Mouse (Mus musculus) retina, adult 2 months (tissue): Measurements from ENCODE around the gene Frmd4a.
"Not testable (repeated sequence)": the region's sequence is repeated elsewhere in the genome, so short reads cannot be mapped to it uniquely, and the experiment has no call there.

ENCODE experiments used
- DNase-seq: peaks from one replicate; pipeline ENCODE4 v3.0.0-alpha.2; 2012; ENCODE audit warnings: low read depth, low spot score

The Frmd4a gene

DNA sequence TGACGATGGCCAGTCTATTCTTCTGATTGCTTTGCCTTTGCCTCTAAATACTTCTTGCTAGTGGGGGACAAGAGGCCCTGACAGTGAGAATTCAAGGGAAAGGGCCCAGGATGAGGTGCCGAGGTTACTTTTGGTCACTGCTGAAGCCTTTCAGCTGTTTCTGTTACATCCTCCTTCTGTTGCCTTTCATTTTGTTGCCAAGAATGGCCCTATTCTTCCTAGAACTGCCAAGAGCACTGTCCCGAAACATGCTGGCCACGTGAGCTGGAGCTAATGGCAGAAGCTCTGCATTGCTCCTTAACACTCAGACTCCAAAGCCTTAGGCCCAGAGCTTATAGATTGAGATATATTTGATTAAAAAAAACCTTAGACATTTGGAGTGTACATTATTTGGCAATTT, 178.5 kb downstream of the Frmd4a start:
- DNase-seq, result no peak

DNA sequence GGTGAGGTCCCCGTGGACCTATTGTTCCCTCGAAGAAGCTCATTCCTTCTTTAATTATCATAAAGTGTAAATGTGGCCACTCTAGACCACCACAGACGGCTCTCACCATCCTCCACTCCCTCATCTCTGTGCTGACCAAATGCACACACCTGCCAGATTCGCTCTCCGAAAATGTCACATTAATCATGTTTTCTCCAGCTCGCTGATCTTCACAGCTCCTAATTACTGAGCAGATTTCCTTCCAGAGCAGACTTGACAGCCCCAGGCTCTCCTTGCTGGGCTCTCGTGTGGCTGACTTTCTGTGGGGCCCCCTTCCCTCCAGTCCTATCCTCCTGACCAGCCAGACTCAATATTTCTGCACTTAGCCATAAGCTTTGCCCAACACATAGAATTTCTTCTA, 191.7 kb downstream of the Frmd4a start:
- DNase-seq, result no peak

DNA sequence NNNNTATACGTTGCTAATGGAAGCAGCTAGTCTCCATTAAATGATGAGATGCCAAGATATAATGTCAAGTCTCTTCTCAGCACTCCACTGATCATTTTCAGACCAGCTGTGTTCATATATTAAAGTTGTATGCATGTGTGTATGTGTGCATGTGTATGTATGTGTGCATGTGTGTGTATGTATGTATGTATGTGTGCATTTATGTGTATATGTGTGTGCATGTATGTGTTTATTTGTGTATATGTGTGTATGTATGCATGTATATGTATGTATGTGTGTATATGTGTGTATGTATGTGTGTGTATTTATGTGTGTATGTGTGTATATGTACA, 204.9 kb downstream of the Frmd4a start:
- DNase-seq, result no peak

DNA sequence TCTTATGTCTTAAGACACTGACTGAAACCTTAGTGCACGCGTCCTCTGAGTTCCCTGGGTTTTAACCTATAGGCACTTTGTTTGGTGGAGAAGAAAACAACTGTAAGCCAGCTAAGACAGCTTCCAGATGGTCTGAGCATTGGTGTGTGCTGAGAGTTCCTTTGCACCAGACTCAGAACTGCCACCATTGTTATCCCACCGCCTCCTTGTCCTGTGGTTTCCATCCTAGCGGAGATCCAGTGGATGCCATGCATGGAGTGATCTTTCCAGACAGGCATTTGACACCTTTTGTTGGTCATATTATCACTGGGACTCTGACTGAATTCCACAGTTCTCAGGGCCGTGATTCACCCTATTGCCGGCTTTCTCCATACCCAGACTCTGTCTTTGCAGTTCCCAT, 205.8 kb downstream of the Frmd4a start:
- no peak for DNase-seq

DNA sequence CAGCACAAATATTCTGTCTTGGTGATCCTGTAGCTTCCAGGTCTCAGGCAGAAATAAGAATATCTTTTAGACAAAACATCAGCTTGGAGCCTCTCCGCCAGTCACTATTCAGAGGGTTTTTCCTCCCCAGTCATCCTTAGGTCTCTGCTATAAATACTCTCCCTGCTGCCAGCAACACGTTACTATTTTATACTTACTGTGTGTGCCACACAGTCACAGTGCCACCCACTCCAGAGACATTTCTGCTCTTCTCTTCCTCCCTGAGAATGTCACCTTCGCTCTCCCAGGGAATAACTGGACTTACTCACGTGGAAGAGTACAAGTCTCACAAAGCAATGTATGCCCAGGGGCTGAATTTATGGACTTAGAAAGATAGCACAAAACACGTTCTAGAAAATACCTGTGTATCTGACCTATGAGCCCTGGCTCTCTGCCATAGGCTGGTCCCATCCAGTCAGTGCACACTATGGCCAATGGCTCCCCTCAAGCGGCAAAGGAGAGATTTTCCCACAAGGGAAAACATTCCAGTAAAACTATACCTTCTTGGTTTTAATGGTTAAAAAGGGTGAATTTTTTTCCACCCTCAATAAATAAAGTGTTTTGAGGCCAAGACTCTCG, 209.5 kb downstream of the Frmd4a start:
- no peak for DNase-seq

DNA sequence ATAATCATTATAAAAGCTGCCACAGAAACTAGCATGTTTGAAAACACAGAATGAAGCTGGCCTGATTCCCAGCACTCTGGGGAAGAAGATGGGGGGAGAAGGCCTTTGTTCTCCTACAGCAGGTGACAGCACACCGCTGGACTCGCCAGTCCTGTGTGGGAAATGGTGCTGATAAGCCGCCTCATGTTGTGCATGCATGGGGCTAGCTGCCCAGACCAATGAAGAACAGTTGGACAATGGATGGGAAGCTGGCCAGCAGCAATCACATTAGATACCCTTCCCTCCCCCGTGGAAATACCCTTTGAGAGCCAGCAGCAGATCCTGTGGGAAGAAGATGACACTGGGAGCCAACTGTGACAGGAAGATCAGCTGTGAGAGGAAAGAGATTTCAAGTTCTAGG, 210.0 kb downstream of the Frmd4a start:
- no peak for DNase-seq

DNA sequence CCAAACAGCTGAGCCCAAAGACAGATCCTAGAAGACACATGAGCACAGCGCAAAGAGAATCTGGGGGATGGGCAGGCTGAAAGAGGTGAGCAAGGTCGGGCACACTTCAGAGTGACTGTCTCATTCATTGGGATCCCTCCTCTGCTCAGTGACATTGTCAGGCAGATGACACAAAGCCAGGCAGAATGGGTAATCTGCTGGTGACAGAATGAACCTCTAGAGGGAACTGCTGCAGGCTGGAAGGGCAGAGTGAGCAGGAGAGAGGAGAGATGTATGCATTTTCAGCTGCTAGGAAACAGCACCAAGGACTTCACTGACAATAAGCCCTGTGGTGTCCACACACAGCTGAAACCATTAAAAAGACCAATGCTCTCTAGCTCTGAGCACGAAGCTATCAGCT, 211.0 kb downstream of the Frmd4a start:
- DNase-seq, result no peak

DNA sequence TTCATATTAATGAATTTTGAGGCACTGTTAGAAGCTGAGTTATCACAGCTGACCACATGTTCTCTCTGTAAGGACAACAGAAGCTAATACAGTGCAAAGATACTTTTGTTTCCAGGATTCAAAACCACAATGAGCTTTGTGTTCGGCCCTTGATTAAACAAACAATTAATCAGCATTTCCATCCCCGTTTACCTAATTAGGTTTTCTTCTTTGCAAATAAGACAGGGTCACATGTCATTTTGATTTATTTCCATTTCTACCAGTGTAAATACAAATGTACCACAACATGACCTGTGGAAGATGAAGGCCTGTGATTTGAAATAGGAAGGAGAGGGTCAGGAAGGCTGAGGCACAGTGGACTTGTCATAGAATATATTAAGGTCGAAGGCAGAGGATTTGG, 214.8 kb downstream of the Frmd4a start:
- no peak for DNase-seq

DNA sequence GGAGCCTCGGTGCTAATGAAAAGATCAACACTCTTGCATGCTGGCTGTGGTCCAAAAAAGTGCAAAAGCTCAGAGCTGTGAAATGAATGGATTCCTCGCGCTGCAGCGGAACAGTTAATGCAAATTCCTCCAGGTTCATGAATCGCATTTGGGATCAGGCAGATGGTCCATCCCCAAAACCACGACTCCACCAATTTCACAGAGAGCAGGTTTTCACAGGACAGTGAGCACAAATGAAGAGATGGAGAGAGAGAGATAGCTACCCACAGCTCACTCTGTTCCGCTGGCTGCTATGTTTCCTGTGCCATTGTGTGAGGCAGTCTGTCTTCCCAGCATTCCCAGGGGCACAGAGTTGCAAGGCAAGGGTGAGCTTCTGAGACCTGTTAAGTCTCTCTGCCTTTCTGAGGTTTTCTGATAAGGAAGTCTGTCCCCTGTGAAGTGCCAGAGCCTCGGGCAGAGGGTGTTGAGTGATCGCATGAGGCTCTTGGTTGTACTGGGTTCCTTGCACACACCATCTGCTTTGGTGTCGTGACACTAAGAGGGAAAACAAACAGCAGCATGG, 215.3 kb downstream of the Frmd4a start:
- no peak for DNase-seq

DNA sequence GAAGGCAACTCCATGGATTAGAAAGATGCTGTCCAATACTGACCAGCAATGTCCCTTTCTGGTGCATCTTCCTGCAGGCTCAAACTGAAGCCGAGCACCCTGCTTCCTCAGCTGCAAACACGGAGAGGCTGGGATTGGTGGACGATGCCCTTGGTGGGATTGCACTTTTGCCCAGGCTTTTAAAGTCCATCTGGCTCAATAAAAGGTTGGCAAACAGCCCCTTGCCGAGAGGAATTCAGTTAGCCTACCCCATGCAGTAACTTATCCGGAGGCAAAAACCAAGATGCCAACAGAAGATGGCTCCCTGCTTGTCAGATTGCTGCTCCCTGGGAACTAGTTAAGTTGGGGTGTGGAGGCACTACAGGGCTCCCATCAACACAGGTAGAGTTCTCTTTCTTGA, 220.2 kb downstream of the Frmd4a start:
- no peak for DNase-seq

DNA sequence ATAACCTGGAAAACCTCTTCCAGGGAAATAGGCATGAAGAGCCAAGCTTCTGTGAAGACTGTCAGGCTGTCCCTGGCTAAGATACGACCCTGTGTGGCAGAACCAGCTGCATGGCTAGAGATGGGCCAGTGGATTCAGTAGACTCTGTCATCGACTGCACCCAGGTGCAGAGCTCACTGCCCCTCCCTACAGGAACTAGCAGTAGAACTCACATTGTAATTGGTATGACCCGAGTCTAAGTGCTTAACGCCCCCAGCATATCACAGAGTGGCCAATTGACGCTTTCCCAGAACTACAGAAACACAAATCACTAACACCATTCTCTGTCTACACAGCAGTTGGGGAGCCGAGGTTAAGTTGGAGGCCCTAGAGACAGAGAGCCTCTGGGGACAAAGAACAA, 232.2 kb downstream of the Frmd4a start:
- no peak for DNase-seq

DNA sequence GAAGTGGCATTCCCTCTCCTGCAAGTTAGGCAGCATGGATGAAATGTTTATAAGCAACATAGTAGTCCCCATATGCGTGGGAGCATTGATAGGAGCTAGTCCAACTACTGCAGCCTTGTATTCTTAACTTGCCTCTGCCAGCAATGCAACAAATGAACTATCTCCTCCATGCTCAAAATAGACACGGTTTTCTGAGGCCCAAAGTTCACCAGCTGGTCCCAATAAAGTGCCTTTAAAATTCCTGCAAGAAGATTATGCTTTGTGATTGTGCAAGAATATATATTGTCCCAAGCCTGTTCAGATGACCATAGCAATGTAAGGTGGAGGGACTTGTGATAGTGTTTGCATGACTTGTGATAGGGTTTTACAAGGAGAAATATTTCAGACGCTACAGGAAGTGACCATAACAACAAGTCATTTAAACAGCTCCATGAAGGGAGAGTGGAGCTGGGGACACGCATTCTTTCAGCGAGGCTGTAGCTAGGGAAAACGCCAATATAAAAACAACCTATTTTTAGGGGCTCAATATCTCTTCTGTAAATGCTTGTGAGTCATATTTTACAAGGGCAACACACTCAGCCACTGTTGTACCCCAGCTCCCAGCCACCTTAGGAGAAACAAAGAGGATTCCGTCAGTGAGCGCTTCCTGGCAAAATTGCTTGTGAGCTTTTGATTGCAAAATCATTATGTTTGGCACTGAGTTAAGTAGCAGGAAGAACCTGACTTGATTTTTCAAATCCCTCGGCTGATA, 235.2 kb downstream of the Frmd4a start:
- no peak for DNase-seq

DNA sequence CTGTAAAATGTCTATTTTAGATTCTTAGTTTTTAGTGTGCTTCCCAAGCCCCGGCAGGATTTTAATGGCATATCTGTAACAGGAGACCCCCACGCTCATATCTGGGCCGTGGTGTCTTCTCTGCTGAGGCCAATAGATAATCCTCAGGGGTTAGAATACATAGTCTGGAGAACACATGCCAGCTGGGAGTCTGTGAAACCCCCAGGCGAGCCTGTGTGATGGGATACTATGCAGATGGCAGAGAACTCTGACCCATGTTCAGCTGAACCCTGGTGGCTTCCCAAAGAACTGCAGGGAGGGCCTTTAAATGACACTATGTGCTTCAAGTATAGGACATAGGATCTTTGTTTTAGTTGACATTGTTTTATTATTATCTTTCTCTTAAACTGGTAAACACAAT, 235.8 kb downstream of the Frmd4a start:
- DNase-seq, result no peak

DNA sequence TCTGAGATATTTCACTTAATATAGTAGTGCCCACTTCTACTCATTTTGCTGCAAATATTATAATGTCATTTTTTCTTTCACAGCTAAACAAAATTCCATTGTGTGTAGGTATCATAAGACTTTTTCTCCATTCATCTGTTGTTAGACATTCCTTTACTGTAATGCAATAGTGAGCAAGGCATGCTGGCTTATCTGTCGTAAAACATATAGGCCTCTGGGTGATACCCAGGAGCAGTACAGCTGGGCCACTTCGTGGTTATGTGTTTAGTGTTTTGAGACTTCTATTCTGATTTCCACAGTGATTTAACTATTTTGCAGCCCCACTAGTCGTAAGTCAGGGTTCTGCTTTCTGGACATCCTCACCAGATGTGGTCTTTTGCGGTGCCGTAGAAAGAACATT, 236.6 kb downstream of the Frmd4a start:
- no peak for DNase-seq

DNA sequence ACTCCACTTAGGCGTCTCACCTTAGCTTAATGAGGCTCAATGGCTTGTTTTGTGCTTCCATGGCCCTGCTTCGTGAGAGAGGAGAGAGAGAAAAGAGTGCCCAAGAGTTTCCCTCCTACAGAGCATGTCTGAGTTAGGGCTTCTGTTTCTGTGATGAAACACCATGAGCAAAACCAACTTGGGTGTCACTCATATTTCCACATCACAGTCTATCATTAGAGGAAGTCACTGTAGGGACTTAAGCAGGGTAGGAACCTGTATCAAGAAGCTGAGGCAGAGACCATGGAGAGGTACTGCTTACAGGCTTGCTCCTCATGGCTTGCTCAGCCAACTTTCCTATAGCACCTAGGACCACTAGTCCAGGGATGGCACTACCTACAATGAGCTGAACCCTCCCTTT, 238.7 kb downstream of the Frmd4a start:
- no peak for DNase-seq

DNA sequence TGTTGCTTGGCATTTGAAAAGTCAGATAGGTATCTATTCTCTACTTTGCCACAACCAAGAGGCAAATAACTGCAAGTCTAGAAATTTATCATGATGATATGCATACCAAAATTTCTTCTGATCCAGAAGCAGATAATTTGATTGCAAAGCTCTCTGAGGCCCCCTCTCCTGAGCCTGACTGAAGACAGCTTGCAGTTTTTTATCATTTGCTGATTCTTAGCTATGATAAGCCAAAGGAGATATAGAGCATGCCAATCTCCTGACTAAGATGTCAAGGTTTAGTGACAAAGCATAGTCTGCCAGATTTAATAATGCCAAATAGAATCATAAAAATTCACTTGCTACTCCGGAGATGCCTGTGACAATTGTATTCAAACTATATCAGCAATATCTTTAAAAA, 240.1 kb downstream of the Frmd4a start:
- no peak for DNase-seq

DNA sequence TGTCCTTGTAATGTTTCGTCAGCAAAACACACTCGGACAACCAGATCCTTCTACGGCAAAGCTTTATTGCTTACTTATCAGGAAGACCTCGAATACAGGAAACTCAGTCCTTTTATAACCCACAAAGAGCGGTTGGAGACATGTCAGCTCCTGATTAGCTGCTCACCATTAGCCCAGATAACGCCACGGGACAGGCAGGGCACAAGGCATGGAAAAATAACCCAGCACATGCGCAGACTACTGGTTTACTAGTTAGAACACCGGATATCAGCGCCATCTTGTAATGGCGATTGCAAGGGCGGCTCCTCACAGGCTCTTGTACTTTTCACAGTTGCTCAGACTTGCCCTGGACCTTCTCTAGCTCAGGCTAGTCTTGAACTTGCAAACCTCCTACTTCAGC, 241.3 kb downstream of the Frmd4a start:
- DNase-seq, result not testable (repeated sequence)

DNA sequence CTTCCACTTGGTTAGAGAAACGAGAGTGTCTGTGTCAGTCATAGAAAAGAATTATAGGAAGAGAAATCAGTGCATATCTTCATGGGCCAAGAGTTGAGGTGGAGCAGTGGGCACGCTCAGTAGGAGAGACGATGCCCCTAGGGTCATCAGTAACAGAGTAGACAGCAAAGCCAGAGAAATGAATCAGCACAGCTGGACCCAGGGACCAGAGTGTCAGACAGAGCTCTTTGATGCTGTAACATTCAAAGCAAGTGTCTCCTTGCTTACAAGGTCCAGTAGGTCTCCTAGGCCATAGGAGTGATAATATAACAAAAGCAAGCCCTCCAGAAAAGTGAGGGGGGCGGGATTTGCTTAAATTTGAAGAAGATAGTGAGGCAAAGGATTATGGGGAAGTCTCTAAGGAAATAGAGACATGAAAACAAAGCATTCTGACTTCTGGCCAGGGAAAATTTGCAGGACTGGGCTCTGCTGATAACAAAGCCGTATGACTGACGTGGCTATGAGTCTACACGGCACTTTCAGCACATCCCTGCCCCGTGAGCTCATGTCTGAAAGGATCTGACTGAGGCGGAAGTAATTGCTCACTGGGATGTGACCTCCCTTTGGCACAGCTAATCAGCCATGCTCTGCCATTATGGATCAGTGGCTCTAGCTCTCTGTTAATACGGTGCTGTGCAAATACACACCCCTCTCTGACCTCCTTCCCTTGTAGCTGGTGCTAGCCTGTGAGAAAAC, 243.0 kb downstream of the Frmd4a start:
- peak; percentile 20 for DNase-seq

DNA sequence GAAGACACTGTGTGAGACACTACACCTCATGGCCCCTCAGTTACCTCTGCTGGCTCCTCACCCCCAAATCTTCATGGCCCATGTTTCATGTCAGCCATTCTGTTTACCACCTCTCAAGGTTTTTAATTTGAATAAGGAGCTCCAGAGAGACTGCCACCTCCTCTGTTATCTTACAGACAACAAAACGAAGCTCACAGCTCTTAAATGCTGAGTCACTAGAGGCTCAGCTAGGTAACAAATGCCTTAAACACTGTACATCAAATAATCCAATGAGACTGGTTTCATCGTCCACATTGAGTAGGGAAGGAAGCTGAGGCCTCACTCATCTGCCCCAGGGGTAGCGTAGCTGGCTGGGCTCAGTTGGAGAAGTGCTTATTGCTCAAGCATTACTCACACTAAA, 245.2 kb downstream of the Frmd4a start:
- no peak for DNase-seq

DNA sequence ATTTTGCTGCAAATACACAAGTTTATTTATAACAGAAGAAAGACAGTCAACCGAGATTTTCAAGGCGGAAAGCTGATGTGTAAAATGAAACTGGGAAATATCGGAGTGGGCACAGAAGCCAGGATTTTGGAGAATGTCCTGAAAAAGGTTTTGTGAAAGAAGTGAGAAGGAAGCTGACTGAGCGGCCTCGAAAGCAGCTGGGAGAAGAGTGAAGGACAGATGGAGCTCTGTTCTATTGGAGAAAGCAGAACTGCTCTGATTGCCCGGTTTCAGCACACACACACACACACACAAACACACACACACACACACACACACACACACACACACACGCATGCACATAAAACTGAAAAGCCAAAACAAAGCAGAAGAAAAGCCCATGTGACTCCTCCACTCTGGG, 249.9 kb downstream of the Frmd4a start:
- DNase-seq, result no peak

DNA sequence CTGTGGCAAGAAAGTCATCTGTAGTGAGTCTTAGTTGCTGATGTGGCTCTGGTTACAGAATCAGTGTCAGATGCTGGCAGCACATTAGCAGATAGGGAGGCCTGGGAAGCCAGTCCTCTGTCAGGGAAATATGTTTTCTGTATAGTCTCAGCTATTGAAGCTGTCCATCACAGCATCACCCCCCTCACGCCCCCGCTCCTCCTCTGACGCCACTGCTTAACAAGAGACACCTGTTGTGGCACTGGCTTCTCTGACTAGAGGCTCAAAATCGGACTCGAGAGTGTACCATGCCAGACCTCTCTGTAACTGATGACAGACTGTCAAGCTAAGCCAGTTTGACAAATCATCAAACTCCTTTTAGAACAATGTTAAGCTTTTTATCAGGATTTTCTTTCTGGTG, 265.3 kb downstream of the Frmd4a start:
- DNase-seq, result no peak

DNA sequence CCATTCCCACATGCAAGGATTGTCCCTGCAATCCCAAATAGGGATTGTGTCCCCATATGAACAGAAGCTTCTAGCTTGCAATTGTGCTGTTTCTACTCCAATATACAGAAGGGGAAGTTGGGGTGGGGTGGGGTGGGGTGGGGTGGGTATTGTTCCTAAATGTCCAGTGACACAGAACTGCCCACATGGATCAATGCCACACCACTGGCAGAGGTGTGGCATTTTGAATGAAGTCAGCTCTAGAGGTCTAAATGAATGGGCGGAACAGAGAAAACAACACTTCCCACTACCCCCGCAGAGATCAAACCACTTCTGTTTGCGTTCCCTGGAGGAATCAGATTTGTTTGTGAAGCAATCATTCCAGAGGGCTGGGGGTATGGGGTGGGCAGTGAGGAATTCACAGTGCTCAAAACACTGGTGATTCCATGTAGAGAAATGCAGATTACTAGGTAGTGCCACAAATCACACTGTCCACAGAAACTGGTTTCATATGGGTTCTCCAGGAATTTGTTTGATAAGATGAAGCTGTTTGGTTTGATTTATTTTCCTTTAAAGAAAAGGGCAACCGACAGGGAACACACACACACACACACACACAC, 268.3 kb downstream of the Frmd4a start:
- no peak for DNase-seq
